9 mouse cellular contexts compared by ENCODE assay signal in genomic region chr6:15257893-15258292, GRCm38 (mm10).
DNase-seq lines count a peak whose midpoint lies in the region; ATAC-seq lines count a peak whose summit lies in the region.
"Had no signal": no experiment of that assay in that cellular context is flagged by ENCODE, and none has a peak within 500 bp of the region (broad histone marks: within the 10 kb centered on the region; RNA-seq: fewer than 3 reads in every experiment).

No protein-coding gene starts in this region.

- H3K36me3 ChIP-seq in hindbrain, embryonic 12.5 days: no peaks in the 10 kb centered on the region
- no peaks in the 10 kb centered on the region for H3K36me3 ChIP-seq in hindbrain, embryonic 11.5 days (ENCODE audit: control insufficient read depth, insufficient read depth, low read length)
- no peaks in the 10 kb centered on the region for H3K36me3 ChIP-seq in embryonic facial prominence, embryonic 10.5 days (replicated peaks)
- no peaks in the 10 kb centered on the region for H3K36me3 ChIP-seq in embryonic facial prominence, embryonic 11.5 days (replicated peaks; ENCODE audit: control insufficient read depth, insufficient read depth, low read depth, low read length)
- H3K36me3 ChIP-seq in limb, embryonic 15.5 days: no peaks in the 10 kb centered on the region

- H3K4me2 ChIP-seq in hindbrain, embryonic 12.5 days (replicated peaks): 0 out of 2 replicates have a peak overlapping the region, but pooled peaks have one; percentile 19
- H3K4me2 ChIP-seq in hindbrain, embryonic 11.5 days (replicated peaks; ENCODE audit: low read depth, low read length): no peak overlapping the region
- H3K4me2 ChIP-seq in embryonic facial prominence, embryonic 11.5 days (ENCODE audit: low read depth, low read length): no peak overlapping the region
- H3K4me2 ChIP-seq in limb, embryonic 15.5 days: 0 out of 2 replicates have a peak overlapping the region, but pooled peaks have one; percentile 4

- H3K4me1 ChIP-seq in hindbrain, embryonic 12.5 days: peaks cover 4% of the 10 kb centered on the region; the same call in 1 of the 2 replicates
- no peaks in the 10 kb centered on the region for H3K4me1 ChIP-seq in hindbrain, embryonic 11.5 days (replicated peaks; ENCODE audit: control insufficient read depth, insufficient read depth, low read length)
- H3K4me1 ChIP-seq in embryonic facial prominence, embryonic 10.5 days: peaks cover 22% of the 10 kb centered on the region
- H3K4me1 ChIP-seq in embryonic facial prominence, embryonic 11.5 days (ENCODE audit: control insufficient read depth, insufficient read depth, low read length): no peaks in the 10 kb centered on the region
- H3K4me1 ChIP-seq in limb, embryonic 15.5 days: no peaks in the 10 kb centered on the region; the same call in 1 of the 2 replicates

- no peak overlapping the region for H3K27ac ChIP-seq in hindbrain, embryonic 12.5 days
- no peak overlapping the region for H3K27ac ChIP-seq in hindbrain, embryonic 11.5 days (ENCODE audit: low read depth, low read length)
- H3K27ac ChIP-seq in embryonic facial prominence, embryonic 10.5 days (replicated peaks): no peak overlapping the region; the same call in 1 of the 2 replicates
- H3K27ac ChIP-seq in embryonic facial prominence, embryonic 11.5 days (replicated peaks; ENCODE audit: low read depth, low read length): no peak overlapping the region
- no peak overlapping the region for H3K27ac ChIP-seq in limb, embryonic 15.5 days

- no peaks in the 10 kb centered on the region for H3K27me3 ChIP-seq in hindbrain, embryonic 12.5 days
- no peaks in the 10 kb centered on the region for H3K27me3 ChIP-seq in hindbrain, embryonic 11.5 days (ENCODE audit: control insufficient read depth, insufficient read depth, low read length)
- H3K27me3 ChIP-seq in embryonic facial prominence, embryonic 10.5 days (replicated peaks; ENCODE audit: low read depth, poor library complexity, severe bottlenecking): no peaks in the 10 kb centered on the region
- H3K27me3 ChIP-seq in embryonic facial prominence, embryonic 11.5 days (ENCODE audit: control insufficient read depth, insufficient read depth, low read length): no peaks in the 10 kb centered on the region
- H3K27me3 ChIP-seq in limb, embryonic 15.5 days: no peaks in the 10 kb centered on the region

- no peaks in the 10 kb centered on the region for H3K9me3 ChIP-seq in hindbrain, embryonic 12.5 days (replicated peaks)
- no peaks in the 10 kb centered on the region for H3K9me3 ChIP-seq in hindbrain, embryonic 11.5 days (ENCODE audit: control insufficient read depth, low read length)
- H3K9me3 ChIP-seq in embryonic facial prominence, embryonic 10.5 days: no peaks in the 10 kb centered on the region
- H3K9me3 ChIP-seq in embryonic facial prominence, embryonic 11.5 days (replicated peaks; ENCODE audit: control insufficient read depth, low read length): no peaks in the 10 kb centered on the region
- no peaks in the 10 kb centered on the region for H3K9me3 ChIP-seq in limb, embryonic 15.5 days

- H3K4me3 ChIP-seq in hindbrain, embryonic 12.5 days: no peak overlapping the region
- no peak overlapping the region for H3K4me3 ChIP-seq in hindbrain, embryonic 11.5 days (ENCODE audit: low read depth, low read length)
- no peak overlapping the region for H3K4me3 ChIP-seq in embryonic facial prominence, embryonic 10.5 days
- H3K4me3 ChIP-seq in embryonic facial prominence, embryonic 11.5 days (ENCODE audit: low read depth, low read length): no peak overlapping the region
- no peak overlapping the region for H3K4me3 ChIP-seq in limb, embryonic 15.5 days

- H3K9ac ChIP-seq in hindbrain, embryonic 12.5 days: no peak overlapping the region
- H3K9ac ChIP-seq in hindbrain, embryonic 11.5 days (ENCODE audit: low read depth, low read length): no peak overlapping the region
- H3K9ac ChIP-seq in embryonic facial prominence, embryonic 11.5 days (replicated peaks; ENCODE audit: low read length): no peak overlapping the region
- H3K9ac ChIP-seq in limb, embryonic 15.5 days: no peak overlapping the region

- no peak for ATAC-seq in hindbrain, embryonic 12.5 days (ENCODE audit: low FRiP score)
- no peak for ATAC-seq in hindbrain, embryonic 11.5 days (ENCODE audit: low FRiP score)
- ATAC-seq in embryonic facial prominence, embryonic 11.5 days (replicated peaks; ENCODE audit: insufficient number of reproducible peaks, low FRiP score, low TSS enrichment, low read depth): no peak
- ATAC-seq in limb, embryonic 15.5 days (ENCODE audit: insufficient number of reproducible peaks, low FRiP score, low TSS enrichment, low read depth): no peak

- 48% methylated on average over 6 of the region's 6 CpGs for WGBS in hindbrain, embryonic 12.5 days
- 59% methylated on average over 6 of the region's 6 CpGs for WGBS in hindbrain, embryonic 11.5 days
- WGBS in embryonic facial prominence, embryonic 10.5 days: 44% methylated on average over 6 of the region's 6 CpGs
- WGBS in embryonic facial prominence, embryonic 11.5 days: 39% methylated on average over 6 of the region's 6 CpGs
- 40% methylated on average over 6 of the region's 6 CpGs for WGBS in limb, embryonic 15.5 days

- intact Hi-C loops in gastrocnemius, postnatal 14 days (cut with DNase I; ENCODE audit: low total_unique reads): no loop called here

- no peak for DNase-seq in hindbrain, embryonic 11.5 days (ENCODE audit: low spot score)
- DNase-seq in embryonic facial prominence, embryonic 10.5 days (ENCODE audit: low spot score): peak; percentile 33
- peak; percentile 47 for DNase-seq in embryonic facial prominence, embryonic 11.5 days (ENCODE audit: low spot score)
- no peak for DNase-seq in spleen, postnatal 36 days (ENCODE audit: low spot score in 2 of 2)
- no peak for DNase-seq in gastrocnemius, postnatal 14 days
- DNase-seq: adrenal gland, adult 8-10 months; thymus, adult 18-20 months had no signal

Comparison
In these comparisons a context has a peak if more than half of its experiments do, and no peak if none do; other contexts are left out.
1. H3K4me2 ChIP-seq: peak in hindbrain, embryonic 12.5 days (single experiment) and limb, embryonic 15.5 days (single experiment); none in hindbrain, embryonic 11.5 days (single experiment) and embryonic facial prominence, embryonic 11.5 days (single experiment).
2. DNase-seq: peak in embryonic facial prominence, embryonic 10.5 days (single experiment) and embryonic facial prominence, embryonic 11.5 days (single experiment); none in hindbrain, embryonic 11.5 days (single experiment), spleen, postnatal 36 days (0 of 2) and gastrocnemius, postnatal 14 days (single experiment).